In genomic region chr2:152829367-152829881, GRCm38 (mm10) we compare ENCODE assay signal across 7 mouse cellular contexts. TPM values are rescaled to one million over a fixed set of nuclear protein-coding genes. Genes with fewer than 3 reads are reported as not detected.
A peak's percentile ranks its signal among the peaks of the same experiment; 100 is the strongest.
DNase-seq lines count a peak whose midpoint lies in the region; ATAC-seq and TF ChIP-seq lines count a peak whose summit lies in the region.

No protein-coding gene starts in this region.

- no peak for DNase-seq in testis, postnatal 14 days (ENCODE audit: low spot score)
- DNase-seq in hindbrain, embryonic 11.5 days (ENCODE audit: low spot score): peak; percentile 22
- no peak for DNase-seq in limb, embryonic 10.5 days (ENCODE audit: low spot score)
- peak; percentile 30 for DNase-seq in midbrain, postnatal 0 days (ENCODE audit: low spot score)
- DNase-seq in frontal cortex, postnatal 14 days (ENCODE audit: low spot score in 2 of 2): no peak

- peak overlapping the region; percentile 83; the same call in 1 of the 2 replicates for H3K27ac ChIP-seq in testis, adult 2 months (ENCODE audit: control insufficient read depth, insufficient read depth, low read depth, low read length)
- H3K27ac ChIP-seq in cortical plate, adult 2 months (ENCODE audit: insufficient read depth, low read length): peak overlapping the region; percentile 82
- no peak overlapping the region for H3K27ac ChIP-seq in hindbrain, embryonic 11.5 days (ENCODE audit: low read depth, low read length)
- H3K27ac ChIP-seq in limb, embryonic 10.5 days: peak overlapping the region; percentile 99
- peak overlapping the region; percentile 47; the same call in 1 of the 2 replicates for H3K27ac ChIP-seq in midbrain, postnatal 0 days (ENCODE audit: low read depth, low read length)

- WGBS in hindbrain, embryonic 11.5 days: 83% methylated on average over 23 of the region's 23 CpGs
- WGBS in limb, embryonic 10.5 days: 82% methylated on average over 23 of the region's 23 CpGs
- 57% methylated on average over 22 of the region's 23 CpGs for WGBS in midbrain, postnatal 0 days

- no peak for TF ChIP-seq CTCF in testis, adult 2 months (IDR thresholded peaks at IDR 0.05; ENCODE audit: control insufficient read depth, insufficient read depth, insufficient replicate concordance, low read depth, low read length)
- TF ChIP-seq CTCF in cortical plate, adult 2 months (IDR thresholded peaks at IDR 0.05; ENCODE audit: extremely low read depth, insufficient read depth, low read length): no peak
- TF ChIP-seq CTCF in midbrain, postnatal 0 days (IDR thresholded peaks at IDR 0.05): no peak

- peak overlapping the region; percentile 96 for H3K9ac ChIP-seq in hindbrain, embryonic 11.5 days (ENCODE audit: low read depth, low read length)
- H3K9ac ChIP-seq in midbrain, postnatal 0 days (replicated peaks; ENCODE audit: low read length, poor library complexity, severe bottlenecking): peak overlapping the region; percentile 86

- no peak for ATAC-seq in hindbrain, embryonic 11.5 days (ENCODE audit: low FRiP score)
- no peak for ATAC-seq in midbrain, postnatal 0 days (ENCODE audit: low FRiP score)

- H3K36me3 ChIP-seq in testis, adult 2 months (ENCODE audit: control insufficient read depth, insufficient read depth, low read length): peaks cover 1% of the 10 kb centered on the region
- H3K36me3 ChIP-seq in hindbrain, embryonic 11.5 days (ENCODE audit: control insufficient read depth, insufficient read depth, low read length): no peaks in the 10 kb centered on the region
- peaks cover 41% of the 10 kb centered on the region for H3K36me3 ChIP-seq in limb, embryonic 10.5 days
- no peaks in the 10 kb centered on the region for H3K36me3 ChIP-seq in midbrain, postnatal 0 days (ENCODE audit: insufficient read depth, low read length)

- no peaks in the 10 kb centered on the region for H3K9me3 ChIP-seq in hindbrain, embryonic 11.5 days (ENCODE audit: control insufficient read depth, low read length)
- H3K9me3 ChIP-seq in limb, embryonic 10.5 days (replicated peaks): no peaks in the 10 kb centered on the region
- no peaks in the 10 kb centered on the region for H3K9me3 ChIP-seq in midbrain, postnatal 0 days (ENCODE audit: low read length)

- H3K4me2 ChIP-seq in hindbrain, embryonic 11.5 days (replicated peaks; ENCODE audit: low read depth, low read length): peak overlapping the region; percentile 69
- H3K4me2 ChIP-seq in midbrain, postnatal 0 days (ENCODE audit: low read depth, low read length, poor library complexity, severe bottlenecking): peak overlapping the region; percentile 92

- H3K4me3 ChIP-seq in testis, adult 2 months (ENCODE audit: control insufficient read depth, low read depth, low read length): peak overlapping the region; percentile 97
- H3K4me3 ChIP-seq in cortical plate, adult 2 months (ENCODE audit: insufficient read depth, low read length): peak overlapping the region; percentile 85
- H3K4me3 ChIP-seq in hindbrain, embryonic 11.5 days (ENCODE audit: low read depth, low read length): peak overlapping the region; percentile 71
- H3K4me3 ChIP-seq in limb, embryonic 10.5 days: peak overlapping the region; percentile 82
- H3K4me3 ChIP-seq in midbrain, postnatal 0 days (ENCODE audit: low read depth, low read length): peak overlapping the region; percentile 71

- no peaks in the 10 kb centered on the region for H3K27me3 ChIP-seq in testis, adult 2 months (ENCODE audit: control insufficient read depth, insufficient read depth, low read length)
- no peaks in the 10 kb centered on the region for H3K27me3 ChIP-seq in hindbrain, embryonic 11.5 days (ENCODE audit: control insufficient read depth, insufficient read depth, low read length)
- H3K27me3 ChIP-seq in limb, embryonic 10.5 days (ENCODE audit: low read depth, poor library complexity, severe bottlenecking): no peaks in the 10 kb centered on the region
- no peaks in the 10 kb centered on the region for H3K27me3 ChIP-seq in midbrain, postnatal 0 days (ENCODE audit: insufficient read depth, low read length)

- TF ChIP-seq POLR2A in testis, adult 2 months (IDR thresholded peaks at IDR 0.05; ENCODE audit: control insufficient read depth, low read depth, low read length): no peak
- TF ChIP-seq POLR2A in cortical plate, adult 2 months (IDR thresholded peaks at IDR 0.05; ENCODE audit: extremely low read depth, insufficient read depth, low read length): no peak

- peaks cover 10% of the 10 kb centered on the region for H3K4me1 ChIP-seq in testis, adult 2 months (ENCODE audit: control insufficient read depth, insufficient read depth, low read length)
- H3K4me1 ChIP-seq in cortical plate, adult 2 months (ENCODE audit: control insufficient read depth, insufficient read depth, low read length): peaks cover 11% of the 10 kb centered on the region
- H3K4me1 ChIP-seq in hindbrain, embryonic 11.5 days (replicated peaks; ENCODE audit: control insufficient read depth, insufficient read depth, low read length): peaks cover 7% of the 10 kb centered on the region
- H3K4me1 ChIP-seq in limb, embryonic 10.5 days: peaks cover 43% of the 10 kb centered on the region
- H3K4me1 ChIP-seq in midbrain, postnatal 0 days (ENCODE audit: insufficient read depth, low read length): peaks cover 35% of the 10 kb centered on the region

RNA-seq across cellular contexts. Expression of gene Bcl2l1, which starts 2.1 kb away (rescaled TPM):
- 74.9 and 80.8 TPM in 2 replicates for polyA plus RNA-seq in testis, adult 2 months (2012; rRNA removed)
- 99.2 and 105 TPM in 2 replicates for polyA plus RNA-seq in cortical plate, adult 2 months (2012; rRNA removed)
- polyA plus RNA-seq in hindbrain, embryonic 11.5 days (2014; fragmentation: Nextera tagmentation; extraction: Ambion mirVana): 129 and 134 TPM in 2 replicates
- polyA plus RNA-seq in limb, embryonic 10.5 days (2016; fragmentation: Nextera tagmentation; extraction: Ambion mirVana): 90.1 and 103 TPM in 2 replicates
- 124 and 133 TPM in 2 replicates for total RNA-seq in midbrain, postnatal 0 days (2014; rRNA removed)
- polyA plus RNA-seq in midbrain, postnatal 0 days (2015; fragmentation: Nextera tagmentation; extraction: Ambion mirVana): 150 and 158 TPM in 2 replicates

RNA-seq across cellular contexts. Expression of gene Tpx2, which starts 18.3 kb away (rescaled TPM):
- 8.2 and 9.0 TPM in 2 replicates for polyA plus RNA-seq in testis, adult 2 months (2012; rRNA removed)
- polyA plus RNA-seq in cortical plate, adult 2 months (2012; rRNA removed): 1.5 and 1.8 TPM in 2 replicates
- polyA plus RNA-seq in hindbrain, embryonic 11.5 days (2014; fragmentation: Nextera tagmentation; extraction: Ambion mirVana): 139 and 140 TPM in 2 replicates
- 141 and 147 TPM in 2 replicates for polyA plus RNA-seq in limb, embryonic 10.5 days (2016; fragmentation: Nextera tagmentation; extraction: Ambion mirVana)
- total RNA-seq in midbrain, postnatal 0 days (2014; rRNA removed): 4.2 and 4.7 TPM in 2 replicates
- 4.6 and 4.8 TPM in 2 replicates for polyA plus RNA-seq in midbrain, postnatal 0 days (2015; fragmentation: Nextera tagmentation; extraction: Ambion mirVana)

Comparison
In these comparisons a context has a peak if more than half of its experiments do, and no peak if none do; other contexts are left out.
1. DNase-seq: peak in hindbrain, embryonic 11.5 days (single experiment) and midbrain, postnatal 0 days (single experiment); none in testis, postnatal 14 days (single experiment), limb, embryonic 10.5 days (single experiment) and frontal cortex, postnatal 14 days (0 of 2).
2. RNA of gene Tpx2, which starts 18.3 kb away (polyA plus RNA-seq): 141 to 147 TPM in limb, embryonic 10.5 days and 139 to 140 TPM in hindbrain, embryonic 11.5 days; 8.2 to 9.0 TPM in testis, adult 2 months, 4.6 to 4.8 TPM in midbrain, postnatal 0 days and 1.5 to 1.8 TPM in cortical plate, adult 2 months; every median in the first group is over 10 times any median in the second.
3. Peak in every context shown above with its lines, with median percentiles within 50 percentile points of each other: H3K4me3 ChIP-seq.